Mouse (Mus musculus) liver, adult (tissue): ENCODE results near the gene Agbl4.

ENCODE experiments used
- GATA4 ChIP-seq: IDR thresholded peaks from 2 replicates; pipeline ENCODE4 v1.6.1; 2014; ENCODE audit warnings: mild to moderate bottlenecking, low read length; ENCODE audit not compliant: insufficient replicate concordance

Agbl4 gene

DNA sequence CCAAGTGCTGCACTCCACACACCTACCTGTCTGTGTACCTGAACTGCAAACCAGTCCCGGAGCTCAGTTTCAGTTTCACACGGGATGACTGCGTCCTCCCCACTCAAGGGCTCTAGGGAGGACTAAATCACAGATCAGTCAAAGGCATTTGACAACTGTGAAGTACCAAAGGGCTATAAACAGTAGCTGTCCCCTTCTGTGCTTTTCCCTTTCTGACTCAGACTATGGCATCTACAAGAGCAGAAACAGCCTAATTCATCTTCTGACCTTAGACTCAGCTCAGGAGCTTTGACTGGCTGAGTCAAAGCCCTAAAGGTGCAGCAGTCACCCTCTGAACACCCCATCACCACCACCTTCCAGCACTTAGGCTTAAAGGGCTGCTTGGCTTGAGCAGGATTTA is 1074.3 kb downstream of the Agbl4 start:
- TF ChIP-seq GATA4, result no peak

DNA sequence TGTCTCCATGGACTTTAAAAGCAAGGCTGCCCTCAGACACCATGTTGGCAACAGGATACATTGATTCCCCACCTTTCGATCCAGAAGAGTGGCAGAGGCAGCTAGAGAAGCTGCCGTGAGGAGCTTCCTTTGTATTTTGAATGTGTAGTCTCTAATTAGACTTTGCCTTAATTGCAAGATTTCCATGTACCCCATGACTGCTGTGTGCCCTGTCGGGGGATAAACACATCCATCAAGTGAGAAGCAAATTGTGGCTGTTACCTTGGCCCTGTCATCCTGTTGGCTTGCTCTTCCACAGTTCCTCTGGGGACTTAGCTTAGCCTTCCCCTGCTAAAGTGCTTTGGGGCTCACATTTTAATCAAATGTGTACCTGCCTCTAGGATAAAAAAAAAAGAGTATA is 1075.0 kb downstream of the Agbl4 start:
- no peak for TF ChIP-seq GATA4

DNA sequence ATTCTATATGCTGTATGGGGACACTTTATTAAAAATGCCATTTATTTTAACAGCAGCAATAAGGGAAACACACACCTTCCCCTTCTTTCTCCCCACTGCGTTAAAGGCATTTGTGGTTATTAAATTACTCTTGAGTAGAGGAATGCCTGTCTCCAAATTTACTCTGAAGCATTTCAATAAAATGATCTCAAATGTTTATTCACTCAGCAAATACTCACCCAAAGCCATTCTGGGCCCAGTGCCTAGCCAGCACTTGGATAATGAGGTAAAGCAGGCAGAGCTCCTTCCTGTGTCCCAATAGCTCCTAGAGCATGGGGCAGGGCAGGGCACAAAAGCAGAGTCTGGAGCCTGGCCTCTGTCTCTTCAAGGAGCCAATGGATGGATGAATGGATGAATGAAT is 1075.6 kb downstream of the Agbl4 start:
- TF ChIP-seq GATA4, result no peak

DNA sequence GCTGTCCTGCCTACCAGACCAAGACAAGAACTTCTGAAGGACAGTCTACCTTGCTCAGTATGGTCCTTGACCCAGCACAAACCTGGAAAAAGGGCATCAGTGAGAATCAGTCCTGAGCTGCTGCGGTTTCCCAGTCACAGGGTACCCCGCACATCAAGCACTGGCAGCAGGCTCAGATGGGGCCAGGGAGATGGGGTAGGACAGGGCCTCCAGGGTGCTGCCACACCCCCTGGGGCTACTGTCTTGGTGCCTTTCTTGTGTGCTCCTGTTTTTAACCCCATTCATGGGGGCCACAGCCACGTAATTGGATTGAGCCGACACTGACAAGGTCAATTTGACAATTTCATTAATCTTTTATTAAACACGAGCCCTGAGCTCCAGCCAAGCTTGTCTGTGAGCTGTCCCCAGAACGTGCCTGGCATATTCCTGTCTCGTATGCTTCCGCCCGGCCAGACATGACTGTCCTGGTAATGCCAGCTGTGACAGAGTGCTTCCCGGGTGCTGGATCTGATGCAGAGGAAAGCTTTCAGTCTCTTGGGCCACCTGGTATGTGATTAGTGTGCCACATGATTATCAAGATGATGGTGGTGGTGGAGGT is 1078.0 kb downstream of the Agbl4 start:
- no peak for TF ChIP-seq GATA4

DNA sequence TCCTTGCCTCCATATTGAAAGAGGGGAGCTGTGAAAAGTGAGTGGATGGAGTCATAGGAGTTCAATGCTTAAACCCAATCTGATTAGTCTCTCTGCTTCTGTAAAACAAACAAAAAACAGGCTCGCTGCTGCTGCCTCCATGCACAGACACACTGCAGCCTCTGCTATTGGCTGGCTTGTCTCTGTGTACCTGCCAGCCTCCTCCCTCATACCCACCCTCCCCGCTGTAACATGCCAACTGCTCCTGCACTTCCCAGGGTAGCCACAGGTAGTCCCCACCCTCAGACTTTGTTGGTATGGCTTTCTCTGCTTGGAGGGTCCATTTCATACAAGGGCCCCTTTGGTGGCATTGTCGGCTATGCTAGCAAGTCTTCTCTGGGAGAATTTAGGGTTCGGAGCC is 1080.0 kb downstream of the Agbl4 start:
- no peak for TF ChIP-seq GATA4

DNA sequence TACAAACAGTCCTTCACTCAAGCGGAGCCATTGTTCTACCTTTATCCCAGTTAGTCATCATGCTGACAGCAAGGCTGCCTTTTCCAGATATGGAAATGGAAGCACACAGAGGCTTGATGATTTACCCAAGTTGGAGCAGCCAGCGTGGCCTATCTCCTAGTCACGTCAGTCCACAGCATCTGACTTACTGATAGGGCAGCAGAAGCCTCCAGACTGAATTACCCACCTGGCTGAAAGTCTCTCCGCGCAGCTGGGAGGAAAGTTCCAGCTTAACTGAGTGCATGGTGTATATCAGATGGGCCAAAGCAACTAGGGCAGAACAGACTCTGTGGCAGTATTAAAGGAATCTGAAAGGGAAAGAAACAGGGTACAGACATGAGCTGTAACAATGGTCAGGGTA is 1086.0 kb downstream of the Agbl4 start:
- no peak for TF ChIP-seq GATA4

DNA sequence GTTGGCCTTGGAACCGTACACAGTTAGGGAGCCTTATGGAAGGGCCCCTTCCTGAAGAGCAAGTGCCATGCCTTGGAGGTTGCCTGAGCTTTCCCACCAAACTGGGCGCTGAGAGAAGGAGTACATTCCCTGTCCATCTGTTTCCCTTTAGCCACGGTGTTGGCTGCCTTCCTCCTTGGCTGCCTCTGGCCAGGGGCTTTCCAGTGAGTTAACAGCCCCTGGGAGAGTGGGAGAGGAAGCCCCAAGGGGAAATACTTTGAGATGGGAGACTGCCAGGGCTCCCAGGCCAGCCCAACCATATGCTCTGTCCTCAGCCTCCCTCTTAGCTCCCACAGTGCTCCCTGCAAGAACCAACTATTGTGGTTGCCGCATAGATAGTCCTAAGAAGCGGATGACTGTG is 1087.7 kb downstream of the Agbl4 start:
- no peak for TF ChIP-seq GATA4

DNA sequence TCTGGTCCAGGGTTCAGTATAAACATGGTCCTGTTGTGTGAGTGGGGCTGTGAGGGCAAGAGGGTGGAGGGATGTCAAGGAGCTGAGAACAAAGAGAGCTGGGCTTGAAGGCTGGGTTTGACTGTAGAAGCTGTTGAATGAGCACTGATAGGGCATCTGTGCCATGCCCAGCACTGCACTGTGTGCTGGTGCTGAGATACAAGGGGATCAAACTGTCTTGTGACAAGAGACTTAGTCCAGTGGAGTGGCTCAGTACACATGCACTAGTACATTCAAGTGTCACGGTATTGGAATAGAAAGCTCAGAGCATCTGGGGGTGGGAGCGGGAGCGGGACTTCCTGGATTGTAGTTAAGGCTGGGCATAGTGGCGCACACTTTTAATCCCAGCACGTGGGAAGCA is 1088.7 kb downstream of the Agbl4 start:
- no peak for TF ChIP-seq GATA4

DNA sequence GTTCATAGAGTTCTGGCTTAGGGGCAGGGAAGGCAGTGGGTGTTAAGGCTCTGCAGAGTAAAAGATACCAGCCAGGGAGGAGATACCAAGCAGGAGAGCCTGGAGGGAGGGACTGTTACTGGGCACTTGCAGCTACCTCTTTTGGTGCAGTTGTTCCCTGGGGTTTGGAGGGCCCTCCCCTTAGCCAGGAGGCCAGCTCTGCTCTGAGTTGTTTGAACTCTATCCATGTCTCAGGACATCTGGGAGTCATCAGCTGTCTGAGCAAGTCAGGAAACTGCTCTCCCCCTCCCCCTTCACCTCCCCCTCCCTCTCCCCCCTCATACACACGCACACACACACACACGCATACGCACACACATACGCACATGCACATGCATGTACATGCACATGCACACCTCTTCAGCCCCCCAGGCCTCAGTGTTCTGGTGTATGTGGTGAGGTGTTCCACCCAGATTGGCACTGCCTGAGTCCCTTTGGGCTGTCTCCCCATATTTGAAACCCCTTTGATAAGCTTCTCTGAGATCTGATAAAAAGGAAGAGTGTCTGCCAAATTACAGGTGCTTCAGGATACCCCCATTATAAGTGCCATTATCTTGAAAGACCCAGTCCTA is 1089.9 kb downstream of the Agbl4 start:
- TF ChIP-seq GATA4, result no peak

DNA sequence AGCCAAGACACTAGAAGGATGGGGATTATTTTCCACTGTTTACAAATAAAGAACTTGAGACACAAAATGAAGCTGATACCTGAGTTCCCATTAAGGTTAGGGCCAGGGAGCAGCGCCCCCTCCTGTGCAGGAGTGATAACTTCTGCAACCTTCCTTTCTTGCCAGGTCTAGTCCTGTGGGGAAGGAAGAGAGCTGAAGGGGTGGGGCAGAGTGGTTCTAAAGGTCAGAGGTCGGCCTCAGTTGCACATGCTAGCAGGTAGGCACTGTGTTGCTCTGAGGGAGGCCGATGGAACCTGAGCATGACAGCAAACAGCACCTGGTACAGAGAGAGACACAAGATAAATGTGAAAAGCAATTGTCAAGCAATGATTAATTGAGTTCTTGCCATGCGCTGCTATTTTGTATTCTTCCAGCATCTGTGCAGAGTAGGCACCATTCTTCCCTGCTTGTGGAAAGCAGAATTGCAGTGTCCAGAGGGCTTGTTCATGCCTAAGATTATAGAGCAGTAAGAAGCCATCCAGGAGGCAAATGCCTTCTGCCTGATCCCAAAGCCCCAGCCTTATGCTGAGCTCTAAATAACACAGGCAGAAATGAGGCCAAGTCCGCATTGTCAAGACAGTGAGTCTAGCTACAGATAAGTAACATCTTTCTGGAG is 1096.4 kb downstream of the Agbl4 start:
- no peak for TF ChIP-seq GATA4

DNA sequence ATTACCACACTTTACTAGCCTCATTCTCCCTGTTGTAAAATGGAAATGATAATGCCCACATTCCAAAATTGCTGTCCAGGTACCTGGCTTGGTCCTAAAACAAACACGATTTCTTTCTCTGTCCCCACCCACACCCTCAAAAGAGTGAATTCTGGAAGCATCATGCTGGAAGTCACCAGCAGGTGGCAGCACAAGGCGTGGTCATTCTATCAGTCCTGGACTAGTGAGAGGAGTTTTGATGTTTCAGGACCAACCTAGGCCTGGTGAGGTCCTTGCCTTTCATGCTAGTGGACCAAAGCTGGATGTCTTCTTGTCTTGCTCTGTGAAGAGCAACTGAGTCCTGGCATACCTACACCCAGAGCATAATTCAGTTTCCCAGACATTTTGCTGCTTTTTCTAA is 1098.5 kb downstream of the Agbl4 start:
- no peak for TF ChIP-seq GATA4

DNA sequence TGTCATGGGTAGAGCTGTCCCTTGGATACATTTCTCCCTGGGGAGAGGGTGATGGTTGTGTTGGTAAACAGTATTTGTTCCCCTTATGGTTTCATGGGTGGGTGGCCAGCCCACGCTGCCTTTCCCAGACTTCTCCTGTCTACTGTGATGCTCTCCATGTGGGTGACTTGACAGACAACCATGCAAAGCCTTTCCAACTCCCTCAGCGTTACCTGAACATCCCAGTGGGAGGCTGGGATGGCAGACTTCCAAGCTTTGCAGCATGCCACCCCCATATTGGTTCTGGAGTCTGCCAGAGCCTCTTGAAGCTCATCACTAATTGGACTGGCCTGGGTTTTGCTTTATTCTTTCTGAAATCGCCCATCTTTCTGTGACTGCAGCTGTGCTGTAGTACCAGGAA is 1101.3 kb downstream of the Agbl4 start:
- no peak for TF ChIP-seq GATA4

DNA sequence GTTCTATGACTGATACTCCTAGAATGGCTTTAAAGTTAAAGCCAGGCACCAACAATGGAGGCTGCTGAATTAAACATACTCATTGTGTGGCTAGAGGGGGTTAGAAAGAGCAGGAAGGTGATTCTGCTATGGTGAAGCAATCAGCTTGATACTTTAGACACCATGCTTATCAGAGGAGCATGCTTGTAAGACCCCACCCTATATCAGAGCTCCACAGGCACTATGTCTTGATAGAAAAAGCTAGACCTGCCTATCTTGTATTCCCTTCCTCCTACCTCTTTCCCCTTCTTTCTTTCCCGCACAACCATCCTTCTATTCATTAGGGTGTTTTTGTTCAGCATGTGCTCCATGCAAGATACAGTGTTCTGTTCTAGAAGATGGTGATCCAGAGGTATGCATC is 1104.0 kb downstream of the Agbl4 start:
- no peak for TF ChIP-seq GATA4

DNA sequence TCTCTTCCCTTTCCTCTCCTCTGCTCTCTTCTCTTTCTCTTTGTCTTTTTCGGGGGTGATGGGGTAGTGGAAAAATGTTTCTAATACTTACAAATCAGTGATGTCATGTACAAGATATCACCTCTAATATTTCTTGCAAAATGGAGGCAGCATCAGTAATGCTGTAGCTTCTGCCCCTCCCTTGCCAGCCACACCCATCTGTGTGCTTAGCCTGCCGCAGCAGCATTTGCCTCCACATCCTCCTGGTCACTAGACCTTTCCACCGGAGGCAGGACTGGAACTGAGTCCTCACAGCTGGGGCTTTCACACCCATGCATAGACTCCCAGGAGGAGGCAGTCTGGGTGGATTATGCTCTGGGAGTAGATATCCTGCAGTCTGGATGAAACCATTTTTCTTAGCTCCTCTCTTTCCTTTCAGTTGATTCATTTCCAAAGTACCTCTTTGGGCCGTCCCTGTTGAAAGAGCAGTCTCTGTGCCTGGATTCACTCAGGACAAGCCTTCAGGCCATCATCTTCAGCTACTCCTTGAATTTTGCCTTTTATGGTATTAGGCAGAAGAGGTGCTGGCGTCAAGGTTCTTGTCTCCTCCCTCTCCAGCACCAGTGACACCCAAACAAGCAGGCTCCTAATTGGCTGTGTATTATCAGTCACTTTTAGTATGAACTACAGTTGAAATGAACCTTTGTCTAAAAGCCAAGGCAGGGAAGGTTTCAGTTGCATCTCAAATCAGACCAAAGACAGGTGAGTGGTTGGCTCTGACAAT is 1105.7 kb downstream of the Agbl4 start:
- TF ChIP-seq GATA4, result no peak

DNA sequence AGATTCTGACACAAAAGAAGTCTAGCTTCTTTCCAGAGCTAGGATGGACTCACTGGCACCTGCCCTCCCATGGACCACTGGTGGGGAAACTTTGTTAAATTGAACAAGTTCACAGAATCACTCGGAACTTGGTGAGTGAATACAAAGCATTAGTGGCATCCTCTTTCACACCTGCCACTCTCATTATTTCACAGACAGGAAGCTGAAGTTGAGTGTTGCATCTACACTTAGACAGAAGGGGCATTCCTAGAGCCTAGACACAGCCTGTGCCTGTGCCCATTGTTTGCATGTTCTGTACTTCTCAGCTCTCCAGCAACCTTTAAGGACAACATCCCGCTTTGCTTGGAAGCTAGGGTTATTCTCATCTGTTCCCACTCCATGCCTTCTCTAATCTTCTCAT is 1107.5 kb downstream of the Agbl4 start:
- TF ChIP-seq GATA4, result no peak

DNA sequence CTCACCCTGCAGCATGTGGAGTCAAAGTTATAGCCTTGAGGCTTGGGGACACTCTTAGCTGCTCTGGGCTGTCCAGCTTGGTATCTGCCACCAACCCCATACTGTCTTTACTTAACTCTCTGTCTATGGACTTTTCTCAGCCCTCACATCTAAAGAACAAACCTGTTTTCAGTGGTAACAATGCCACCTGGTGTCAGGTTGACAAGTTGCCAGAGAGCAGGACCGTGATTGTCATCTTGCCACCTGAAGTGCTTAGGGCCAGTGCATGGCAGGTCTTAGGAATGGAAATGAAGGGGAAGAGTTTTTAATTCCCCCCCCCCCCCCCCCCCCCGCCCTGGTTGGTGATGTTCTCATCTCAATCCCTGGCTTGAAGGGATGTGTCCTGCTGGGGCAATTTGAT is 1112.7 kb downstream of the Agbl4 start:
- no peak for TF ChIP-seq GATA4
